Mouse (Mus musculus) C2C12 (cell line): ENCODE data around the gene Sdk1. TPM values are rescaled to one million over a fixed set of nuclear protein-coding genes. Genes with fewer than 3 reads are reported as not detected.

Experiments used
- H3K27me3 ChIP-seq: one replicate; pipeline ENCODE4 v1.6.1; 2011; ENCODE audit not compliant: control insufficient read depth, insufficient read depth, insufficient read length
- H3K36me3 ChIP-seq: one replicate; pipeline ENCODE4 v1.6.1; 2011; ENCODE audit not compliant: control insufficient read depth, insufficient read depth
- H3K4me3 ChIP-seq: one replicate; pipeline ENCODE4 v1.5.1; 2011; ENCODE audit warnings: mild to moderate bottlenecking, control low read depth; ENCODE audit not compliant: poor library complexity, insufficient read depth, severe bottlenecking
- H3K79me2 ChIP-seq: one replicate; pipeline ENCODE4 v1.6.1; 2011; ENCODE audit not compliant: control insufficient read depth, insufficient read depth
- H3K79me3 ChIP-seq: one replicate; pipeline ENCODE4 v1.6.1; 2011; ENCODE audit warnings: low read depth, control low read depth
- H3ac ChIP-seq: one replicate; pipeline ENCODE3; 2011; ENCODE audit warnings: low read depth; ENCODE audit not compliant: control insufficient read depth, insufficient read length
- CEBPB ChIP-seq: IDR thresholded peaks from one replicate; pipeline ENCODE4 v1.6.1; 2011; ENCODE audit warnings: low read depth, mild to moderate bottlenecking, control low read depth, moderate library complexity
- CTCF ChIP-seq: IDR thresholded peaks from one replicate; pipeline ENCODE4 v1.5.1; 2011; ENCODE audit not compliant: control insufficient read depth, insufficient read depth, insufficient read length
- FOSL1 ChIP-seq: IDR thresholded peaks from one replicate; pipeline ENCODE4 v1.8.0; 2011; ENCODE audit warnings: mild to moderate bottlenecking, low read length; ENCODE audit not compliant: poor library complexity, insufficient read depth, severe bottlenecking
- MAX ChIP-seq: IDR thresholded peaks from one replicate; pipeline ENCODE4 v1.6.1; 2011; ENCODE audit warnings: mild to moderate bottlenecking, control low read depth
- MYOD1 ChIP-seq: IDR thresholded peaks from one replicate; pipeline ENCODE4 v1.6.1; 2011; ENCODE audit warnings: low read depth; ENCODE audit not compliant: control insufficient read depth, insufficient read length
- MYOG ChIP-seq: IDR thresholded peaks from one replicate; pipeline ENCODE4 v1.6.1; 2011; ENCODE audit not compliant: control insufficient read depth, insufficient read length; ENCODE audit errors: extremely low read depth
- USF1 ChIP-seq: IDR thresholded peaks from one replicate; pipeline ENCODE4 v1.6.1; 2011; ENCODE audit warnings: low read depth, mild to moderate bottlenecking, control low read depth, moderate library complexity
- polyA plus RNA-seq: library from polyadenylated mRNA; unstranded; fragments of >200 nt; fragmentation: generic; extraction: Trizol; gene quantifications from one replicate; pipeline ENCODE4 v1.2.1, GENCODE M21; 2012; ENCODE audit warnings: missing spikeins

The Sdk1 gene
- polyA plus RNA-seq, 1 experiment = 0.61 TPM

DNA sequence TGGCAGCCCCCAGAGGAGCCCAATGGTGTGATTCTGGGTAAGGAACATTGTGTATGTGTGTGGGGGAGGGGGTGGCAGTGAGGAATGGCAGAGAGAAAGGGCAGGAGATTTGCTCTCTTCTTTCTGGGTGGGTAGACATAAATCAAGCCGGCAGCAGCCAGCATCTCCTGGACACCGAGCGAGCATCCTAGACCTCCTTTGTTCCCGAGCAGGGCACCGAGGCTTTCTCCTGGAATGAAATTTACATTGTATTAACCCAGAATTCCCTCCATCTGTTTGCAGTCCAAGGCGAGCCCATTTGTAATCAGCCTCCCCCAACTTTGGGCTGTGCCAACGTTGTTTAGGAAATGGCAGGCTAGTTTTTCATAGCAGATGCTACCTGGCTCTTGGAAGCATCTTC is 858.9 kb downstream of the Sdk1 start:
- no peaks in the 10 kb centered on the region for H3K79me2 ChIP-seq
- TF ChIP-seq FOSL1 = no peak
- TF ChIP-seq MYOD1 = no peak
- no peak for TF ChIP-seq CEBPB
- no peak for TF ChIP-seq MAX
- no peak for TF ChIP-seq MYOG
- no peak for TF ChIP-seq CTCF
- TF ChIP-seq USF1 = no peak
- H3K4me3 ChIP-seq = no peak overlapping the region
- H3K36me3 ChIP-seq = no peaks in the 10 kb centered on the region
- H3ac ChIP-seq = no peak overlapping the region
- no peaks in the 10 kb centered on the region for H3K27me3 ChIP-seq
- no peaks in the 10 kb centered on the region for H3K79me3 ChIP-seq

DNA sequence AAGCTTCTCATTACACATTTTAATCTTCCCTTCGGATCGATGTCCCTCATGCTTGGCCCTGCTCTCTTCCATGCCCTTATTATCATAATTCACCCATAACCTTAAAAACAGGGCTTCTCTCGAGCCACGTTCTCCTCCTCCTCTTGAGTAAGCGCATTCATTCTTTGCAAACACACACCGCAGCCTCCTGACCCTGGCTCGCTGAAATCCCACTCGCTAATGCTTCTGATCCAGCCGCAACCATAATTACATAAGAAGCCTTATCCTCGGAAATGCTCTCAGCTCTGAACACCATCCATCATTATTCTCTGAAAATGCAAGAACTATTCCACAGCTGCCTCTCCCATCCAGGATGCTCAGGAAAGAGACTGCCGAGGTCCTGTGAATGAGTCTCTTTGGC is 866.1 kb downstream of the Sdk1 start:
- TF ChIP-seq FOSL1 = no peak
- Histone ChIP-seq H3K79me2 (no peaks in the 10 kb centered on the region), H3K27me3 (no peaks in the 10 kb centered on the region), H3K36me3 (no peaks in the 10 kb centered on the region), H3K79me3 (no peaks in the 10 kb centered on the region), H3K4me3 (no peak overlapping the region), H3ac (no peak overlapping the region)

DNA sequence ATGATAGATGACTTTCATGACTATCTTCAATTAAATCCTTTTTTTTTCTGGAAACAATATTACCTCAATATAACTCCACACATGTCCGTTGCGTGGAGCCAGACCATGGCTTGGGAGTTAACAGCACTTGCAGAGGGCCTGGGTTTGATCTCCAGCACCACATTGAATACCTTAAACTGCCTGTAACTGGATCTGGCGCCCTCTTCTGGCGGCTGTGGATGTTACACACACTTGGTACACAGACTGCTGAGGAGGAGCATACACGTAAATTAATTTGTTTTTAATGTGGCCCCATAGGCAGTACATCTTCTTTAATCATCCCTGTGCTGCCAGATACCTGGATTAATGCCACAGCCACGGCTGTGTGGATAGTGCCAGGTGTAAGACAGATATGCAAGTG is 870.7 kb downstream of the Sdk1 start:
- H3K79me2 ChIP-seq = no peaks in the 10 kb centered on the region
- no peaks in the 10 kb centered on the region for H3K36me3 ChIP-seq
- H3K79me3 ChIP-seq = no peaks in the 10 kb centered on the region
- H3ac ChIP-seq = no peak overlapping the region
- TF ChIP-seq CEBPB = no peak
- TF ChIP-seq MYOG = no peak
- no peak for TF ChIP-seq MAX
- TF ChIP-seq MYOD1 = no peak
- no peak for TF ChIP-seq CTCF
- no peak for TF ChIP-seq FOSL1
- no peak for TF ChIP-seq USF1
- H3K27me3 ChIP-seq = no peaks in the 10 kb centered on the region
- H3K4me3 ChIP-seq = no peak overlapping the region

DNA sequence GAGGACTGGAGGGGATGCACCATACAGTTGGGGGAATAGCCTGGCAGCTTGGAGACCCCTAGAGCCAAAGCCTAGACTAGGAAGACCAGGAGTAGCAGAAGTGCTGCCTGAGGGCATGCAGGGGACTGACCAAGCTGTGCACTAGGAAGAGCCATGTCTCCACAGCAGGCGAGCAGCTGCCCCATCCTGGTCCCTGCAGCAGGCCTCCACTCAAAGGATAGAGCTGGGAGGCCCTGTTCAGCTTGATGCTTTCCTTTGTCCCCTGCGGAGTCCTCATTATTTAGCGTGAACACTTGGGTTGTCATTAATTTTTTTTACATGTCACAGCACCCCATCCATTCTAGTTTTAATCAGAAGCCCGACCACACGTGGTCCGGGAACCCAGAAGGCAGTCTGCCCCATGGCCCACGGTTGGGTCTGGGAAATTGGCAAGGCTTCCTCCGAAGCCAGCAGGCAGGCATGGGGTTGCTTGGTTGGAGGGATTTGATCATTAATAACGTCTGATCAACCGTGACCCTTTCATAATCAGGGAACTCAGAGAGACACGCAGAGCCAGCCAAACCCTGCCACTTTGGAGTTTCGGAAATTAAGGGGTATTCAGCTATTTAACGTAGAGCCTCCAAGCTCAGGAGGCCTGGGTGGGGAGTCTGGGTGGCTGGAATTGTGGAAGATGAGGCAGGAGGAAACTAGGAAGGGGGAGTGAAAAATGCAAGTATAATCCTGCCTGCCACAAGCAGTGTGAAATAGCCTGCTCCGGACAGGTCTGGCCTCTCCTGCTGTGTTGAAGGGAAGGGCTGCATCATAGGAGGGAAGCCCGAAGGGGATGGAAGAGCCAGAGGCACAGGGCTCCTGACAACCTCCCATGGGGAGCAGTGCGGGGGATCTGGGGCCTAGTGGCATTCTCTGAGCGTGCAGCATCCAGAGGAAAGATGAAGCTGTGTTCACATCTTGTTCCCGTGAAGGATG is 872.2 kb downstream of the Sdk1 start:
- no peaks in the 10 kb centered on the region for H3K36me3 ChIP-seq
- no peak overlapping the region for H3ac ChIP-seq
- TF ChIP-seq USF1 = no peak
- no peak for TF ChIP-seq MYOG
- no peak for TF ChIP-seq FOSL1
- no peak for TF ChIP-seq CTCF
- TF ChIP-seq MAX = no peak
- H3K4me3 ChIP-seq = no peak overlapping the region
- H3K79me2 ChIP-seq = no peaks in the 10 kb centered on the region
- H3K27me3 ChIP-seq = no peaks in the 10 kb centered on the region
- H3K79me3 ChIP-seq = no peaks in the 10 kb centered on the region

DNA sequence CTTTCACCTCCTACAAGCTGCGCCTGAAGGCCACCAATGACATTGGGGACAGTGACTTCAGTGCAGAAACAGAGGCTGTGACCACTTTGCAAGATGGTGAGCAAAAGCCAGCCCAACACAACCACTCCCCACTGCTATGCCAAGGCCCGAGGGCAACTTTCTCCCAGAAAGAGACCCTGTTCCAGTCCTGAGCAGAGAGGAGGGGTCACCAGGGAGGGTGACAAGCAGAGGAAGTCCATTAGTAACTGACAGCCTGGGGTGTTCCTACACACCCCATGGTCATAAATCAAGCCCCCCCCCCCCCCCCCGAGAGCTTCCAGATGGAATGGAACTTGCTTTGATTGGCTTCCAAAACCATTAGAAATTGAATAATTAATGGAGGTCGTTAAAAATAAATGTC is 886.5 kb downstream of the Sdk1 start:
- H3K36me3 ChIP-seq = no peaks in the 10 kb centered on the region
- TF ChIP-seq CTCF = no peak
- TF ChIP-seq MYOD1 = no peak
- no peak for TF ChIP-seq MYOG
- TF ChIP-seq MAX = no peak
- TF ChIP-seq CEBPB = no peak
- TF ChIP-seq USF1 = no peak
- no peak for TF ChIP-seq FOSL1
- no peak overlapping the region for H3K4me3 ChIP-seq
- H3K79me2 ChIP-seq = no peaks in the 10 kb centered on the region
- H3K27me3 ChIP-seq = no peaks in the 10 kb centered on the region
- H3ac ChIP-seq = no peak overlapping the region
- no peaks in the 10 kb centered on the region for H3K79me3 ChIP-seq

DNA sequence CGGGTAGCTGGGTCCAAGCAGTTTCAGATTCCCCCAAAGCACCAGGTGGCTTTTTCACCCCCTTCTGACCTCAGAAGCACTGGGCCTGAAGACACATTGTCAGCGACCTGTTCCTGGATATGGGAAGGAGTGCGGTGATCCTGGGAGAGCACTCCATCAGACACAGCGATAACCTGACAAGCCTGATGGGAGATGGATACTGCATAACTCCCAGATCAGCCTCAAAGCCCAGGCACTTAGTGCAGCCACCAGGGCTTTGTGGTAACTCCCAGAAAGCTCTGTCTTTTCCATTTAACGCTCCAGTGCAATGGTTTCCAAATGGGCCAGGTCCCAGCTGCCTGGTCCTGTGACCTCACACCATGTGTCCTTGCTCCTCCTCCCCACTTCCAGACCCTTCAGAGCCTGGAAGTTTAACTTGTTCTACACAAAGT is 886.9 kb downstream of the Sdk1 start:
- no peaks in the 10 kb centered on the region for H3K27me3 ChIP-seq
- H3K79me3 ChIP-seq = no peaks in the 10 kb centered on the region
- no peak overlapping the region for H3K4me3 ChIP-seq
- TF ChIP-seq MYOG (no peak), FOSL1 (no peak), CEBPB (no peak), CTCF (no peak), MAX (no peak), MYOD1 (no peak), USF1 (no peak)
- H3K79me2 ChIP-seq = no peaks in the 10 kb centered on the region
- no peaks in the 10 kb centered on the region for H3K36me3 ChIP-seq
- H3ac ChIP-seq = no peak overlapping the region
